Mouse (Mus musculus): ENCODE results near the gene P2rx5.

DNA sequence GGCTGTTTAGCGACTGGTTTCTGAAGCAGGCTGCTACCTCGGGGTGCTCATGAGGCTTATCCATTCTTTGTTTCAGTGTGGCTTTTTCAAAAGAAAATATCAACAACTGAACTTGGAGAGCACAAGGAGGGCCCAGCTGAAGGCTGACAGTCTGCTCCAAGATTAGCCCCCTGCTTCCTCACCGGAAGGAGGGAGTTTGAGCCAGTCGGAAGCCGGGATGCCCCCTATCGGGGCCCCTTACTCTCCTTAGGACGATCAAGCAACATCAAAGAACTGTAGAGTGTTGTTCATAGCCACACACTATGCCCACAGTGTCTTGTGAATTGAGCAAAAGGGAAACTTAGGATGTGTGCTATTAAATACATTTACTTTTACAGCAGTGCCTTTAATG lies 13.3 kb upstream of the P2rx5 start:
- no peak for TF ChIP-seq CTCF (IDR thresholded peaks at IDR 0.05; ENCODE audit: borderline replicate concordance, insufficient read depth, low read length)
- TF ChIP-seq POLR2A (IDR thresholded peaks at IDR 0.05; ENCODE audit: low read depth, low read length) = no peak

Data from embryonic fibroblast, embryonic 13.5 days (primary cell).